Mouse (Mus musculus) gastrocnemius, postnatal 10 days (tissue): ENCODE measurements around the gene Zcchc24. TPM values are rescaled to one million over a fixed set of nuclear protein-coding genes. Genes with fewer than 3 reads are reported as not detected.

Source experiments
- DNase-seq: peaks from one replicate; pipeline ENCODE4 v3.0.0; 2021; ENCODE audit warnings: mixed read lengths
- total RNA-seq, 2 experiments: library from RNA; stranded (reverse); gene quantifications; 2 replicates each; pipeline ENCODE4 v1.2.3; 2021

Zcchc24 gene
- total RNA-seq, 2 experiments from 2014 or later: 65.9 to 66.6 TPM

GRCm38 (mm10) chr14:25780601-25781000 is 11.8 kb upstream of the Zcchc24 start:
- no peak for DNase-seq

DNA sequence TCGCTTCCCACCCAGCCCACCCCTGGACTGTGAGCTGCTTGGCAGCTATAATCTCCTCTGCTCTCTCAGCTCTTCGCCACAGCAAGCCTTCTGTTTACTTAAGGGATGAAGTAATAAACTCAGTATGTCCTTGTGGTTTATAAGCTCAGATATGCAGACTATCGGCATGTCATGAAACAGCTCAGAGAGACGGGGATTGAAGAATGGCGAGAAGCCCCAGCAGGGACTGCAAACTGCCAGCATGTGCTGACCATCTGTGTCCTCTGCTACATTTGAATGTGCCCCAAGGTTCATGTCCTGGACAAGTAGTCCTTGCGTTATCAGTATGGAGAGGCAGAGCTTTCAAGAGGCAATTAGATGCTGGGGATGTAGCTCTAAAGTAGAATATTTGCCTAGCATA is 7.5 kb upstream of the Zcchc24 start:
- no peak for DNase-seq

GRCm38 (mm10) chr14:25774100-25774499 is 5.3 kb upstream of the Zcchc24 start:
- DNase-seq: no peak

GRCm38 (mm10) chr14:25773039-25773438 is 4.2 kb upstream of the Zcchc24 start:
- DNase-seq: no peak

DNA sequence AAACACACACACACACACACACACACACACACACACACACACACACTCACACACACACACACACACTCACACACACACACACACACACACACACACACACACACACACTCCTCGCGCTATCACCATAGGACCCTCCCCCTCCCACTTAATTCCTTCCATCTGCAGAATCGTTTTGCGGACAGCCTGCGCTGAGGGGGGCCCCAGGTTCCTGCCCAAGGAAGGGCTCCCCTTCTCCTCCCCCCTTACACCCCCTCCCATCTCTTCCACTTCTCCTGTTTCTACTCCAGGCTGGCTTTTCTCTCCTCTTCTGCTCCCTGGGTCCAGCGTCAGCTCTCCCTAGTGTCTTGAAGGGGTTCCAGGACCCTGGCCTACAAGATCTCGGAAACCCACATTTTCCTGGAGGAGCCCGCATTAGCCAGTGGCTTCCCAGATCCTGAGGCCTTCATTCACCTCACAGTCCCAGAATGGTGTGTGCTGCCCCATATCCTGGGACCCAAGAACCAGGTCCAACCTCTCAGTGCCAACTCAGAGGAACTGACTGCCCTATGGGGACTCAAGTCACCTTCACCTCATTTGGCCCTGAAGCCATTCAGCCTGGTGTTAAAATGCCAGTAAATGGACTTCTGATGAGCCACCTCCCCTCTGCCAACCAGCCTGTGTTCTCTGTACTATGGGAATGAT is 927 bp upstream of the Zcchc24 start:
- no peak for DNase-seq

DNA sequence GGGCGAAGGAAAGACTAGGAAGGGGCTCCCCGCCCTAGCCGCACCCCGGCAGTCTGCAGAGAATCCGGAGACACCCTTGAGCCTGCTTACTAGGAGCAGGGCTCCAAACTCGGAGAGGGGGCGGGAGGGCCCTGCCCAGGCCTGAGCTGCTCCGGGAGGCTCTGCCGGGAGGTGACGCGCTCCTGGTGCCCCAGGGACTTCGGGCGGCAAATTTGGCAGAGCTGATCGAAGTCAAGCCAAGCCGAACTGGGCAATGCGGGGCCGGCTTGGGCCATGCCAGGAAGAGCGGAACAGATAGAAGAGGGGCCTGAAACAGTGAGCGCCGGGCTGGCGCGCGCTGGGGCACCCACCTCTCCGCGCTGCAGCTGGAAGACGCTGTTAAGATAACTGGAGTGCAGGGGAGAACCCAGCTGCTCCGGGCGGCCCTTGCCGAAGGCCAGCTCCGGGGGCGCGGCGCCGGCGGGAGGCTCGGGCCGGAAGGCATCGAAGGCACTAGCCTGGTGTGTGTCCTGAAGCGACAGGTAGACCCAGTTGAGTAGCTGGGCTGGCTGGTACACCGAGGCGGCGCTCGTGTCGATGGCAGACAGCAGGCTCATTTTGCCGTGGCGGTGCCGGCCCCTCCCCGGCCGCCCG is 462 bp downstream of the Zcchc24 start:
- DNase-seq: peak; percentile 72

- DNase-seq: no peak
Measured at GRCm38 (mm10) chr14:25767725-25768203, 1.1 kb downstream of the Zcchc24 start.

GRCm38 (mm10) chr14:25766441-25766840 is 2.4 kb downstream of the Zcchc24 start:
- DNase-seq: no peak

GRCm38 (mm10) chr14:25765921-25766320 is 2.9 kb downstream of the Zcchc24 start:
- no peak for DNase-seq

DNA sequence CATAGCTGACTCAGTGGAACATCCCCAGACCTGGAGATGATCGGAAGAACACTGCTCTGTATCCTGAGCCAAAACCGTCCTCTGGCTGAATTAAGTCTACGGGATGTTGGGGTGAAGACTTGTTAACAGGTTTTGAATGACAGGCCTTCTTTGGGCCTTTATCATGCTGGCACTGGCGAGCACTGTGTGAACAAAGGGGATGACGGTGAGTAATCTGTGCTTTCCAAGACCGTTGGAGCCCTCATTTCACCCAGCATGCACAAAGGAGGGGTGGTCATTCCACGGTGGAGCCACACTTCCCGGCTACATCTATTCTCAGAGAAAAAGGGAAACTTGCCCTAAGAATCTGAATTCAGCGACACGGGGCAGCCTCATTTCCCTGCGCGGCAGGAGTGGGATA is 3.7 kb downstream of the Zcchc24 start:
- no peak for DNase-seq

- no peak for DNase-seq
Measured at GRCm38 (mm10) chr14:25761184-25761583, 7.7 kb downstream of the Zcchc24 start.

DNA sequence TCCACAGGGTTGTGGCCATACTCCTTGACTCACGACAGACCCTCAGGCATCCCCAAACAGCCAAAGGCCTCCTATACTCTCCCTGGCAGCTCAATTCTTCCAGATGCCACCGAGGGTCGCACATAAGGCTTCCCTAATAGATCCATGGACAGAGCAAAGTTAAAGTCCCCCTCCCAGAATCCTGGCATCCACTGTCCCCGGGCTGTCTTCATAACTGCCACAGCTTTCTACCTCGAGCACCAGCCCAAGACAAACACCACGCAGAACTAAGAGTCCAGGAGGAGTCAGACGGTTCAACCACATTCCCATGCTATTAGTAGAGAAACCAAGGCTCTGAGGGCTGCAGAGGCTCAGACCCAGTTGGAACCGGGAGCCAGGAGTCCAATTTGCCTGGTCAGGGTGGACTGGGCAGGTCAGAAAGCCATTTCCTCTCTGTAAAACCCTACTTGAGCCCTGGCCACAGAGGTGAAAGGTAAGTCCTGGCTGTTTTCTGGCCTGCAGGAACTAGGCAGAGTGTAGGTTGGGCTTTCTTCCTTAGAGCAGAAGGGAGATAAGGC is 8.8 kb downstream of the Zcchc24 start:
- no peak for DNase-seq

- no peak for DNase-seq
Measured at GRCm38 (mm10) chr14:25759551-25759950, 9.3 kb downstream of the Zcchc24 start.

- DNase-seq: no peak
Measured at GRCm38 (mm10) chr14:25757917-25758316, 10.9 kb downstream of the Zcchc24 start.

- no peak for DNase-seq
Measured at GRCm38 (mm10) chr14:25756385-25756990, 12.4 kb downstream of the Zcchc24 start.

GRCm38 (mm10) chr14:25755541-25755940 is 13.3 kb downstream of the Zcchc24 start:
- no peak for DNase-seq

- DNase-seq: no peak
Measured at GRCm38 (mm10) chr14:25754531-25755484, 14.0 kb downstream of the Zcchc24 start.

GRCm38 (mm10) chr14:25753021-25753420 is 15.8 kb downstream of the Zcchc24 start:
- peak; percentile 59 for DNase-seq

GRCm38 (mm10) chr14:25751067-25751466 is 17.8 kb downstream of the Zcchc24 start:
- no peak for DNase-seq

GRCm38 (mm10) chr14:25750448-25751015 is 18.3 kb downstream of the Zcchc24 start:
- DNase-seq: no peak

GRCm38 (mm10) chr14:25749143-25749909 is 19.5 kb downstream of the Zcchc24 start:
- peak; percentile 57 for DNase-seq
